Mouse (Mus musculus) naive thymus-derived CD4-positive, alpha-beta T cell, adult 2 months (primary cell): Measurements from ENCODE around the gene Vangl2.
A peak's percentile ranks its signal among the peaks of the same experiment; 100 is the strongest.

Experiments used
- DNase-seq: peaks from one replicate; pipeline ENCODE4 v3.0.0-alpha.2; 2011; ENCODE audit warnings: low read depth

Vangl2 gene

DNA sequence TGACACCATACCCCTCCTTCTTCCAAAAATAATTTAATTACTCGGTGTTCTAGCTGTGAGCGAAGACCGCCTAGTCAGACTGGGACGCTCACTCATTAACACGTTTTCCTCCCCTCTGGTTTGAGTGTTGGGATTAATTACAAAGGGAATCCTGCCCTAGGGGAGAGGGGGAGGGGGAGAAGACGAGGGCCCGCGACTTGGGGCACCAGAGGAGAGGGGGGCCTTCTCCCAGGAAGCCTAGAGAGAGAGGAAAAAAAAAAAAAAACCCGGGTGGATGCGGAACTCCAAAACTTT is 488 bp downstream of the Vangl2 start:
- no peak for DNase-seq

DNA sequence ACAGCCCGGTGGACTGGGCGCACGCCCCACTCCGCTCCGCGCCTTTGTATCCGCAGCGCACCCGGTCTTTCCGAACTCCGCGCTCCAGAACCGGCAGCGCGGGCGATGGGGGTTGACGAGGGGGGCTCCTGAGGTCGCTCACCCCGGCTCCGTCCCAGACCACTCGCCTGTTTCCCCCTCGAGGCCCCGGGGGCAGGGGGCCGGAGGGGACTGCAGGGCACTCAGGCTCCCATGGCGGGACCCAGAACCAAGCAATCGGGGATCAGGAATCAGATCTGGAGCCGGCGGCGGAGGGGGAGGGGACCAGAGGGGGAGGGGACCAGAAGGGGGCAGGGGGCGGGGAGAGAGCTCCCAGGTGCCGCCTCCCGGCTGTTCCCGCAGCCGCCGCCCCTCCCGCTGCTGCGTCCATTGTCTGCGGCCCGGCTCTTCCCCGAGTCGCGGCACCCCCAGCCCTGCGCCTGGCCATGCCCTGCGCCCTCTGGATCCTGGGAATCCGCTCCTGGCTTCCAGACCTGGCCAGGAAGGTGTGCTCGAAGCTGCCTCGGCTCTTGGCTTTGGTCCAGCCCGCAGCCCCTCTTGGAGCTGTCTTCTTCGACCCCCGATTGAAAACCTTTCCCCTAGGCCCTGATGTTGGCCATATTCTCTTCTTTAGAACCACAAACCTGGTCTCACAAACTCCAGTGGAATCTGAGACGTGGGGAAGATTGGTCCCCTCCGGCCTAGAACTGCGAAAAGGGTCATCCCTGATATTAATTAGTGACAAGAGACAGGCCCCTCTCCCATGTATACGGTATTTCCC is 1.0 kb downstream of the Vangl2 start:
- DNase-seq, result peak; percentile 81

- peak; percentile 63 for DNase-seq
Measured at GRCm38 (mm10) chr1:172026201-172026901, 1.9 kb downstream of the Vangl2 start.

- no peak for DNase-seq
Measured at GRCm38 (mm10) chr1:172025201-172025904, 2.9 kb downstream of the Vangl2 start.

DNA sequence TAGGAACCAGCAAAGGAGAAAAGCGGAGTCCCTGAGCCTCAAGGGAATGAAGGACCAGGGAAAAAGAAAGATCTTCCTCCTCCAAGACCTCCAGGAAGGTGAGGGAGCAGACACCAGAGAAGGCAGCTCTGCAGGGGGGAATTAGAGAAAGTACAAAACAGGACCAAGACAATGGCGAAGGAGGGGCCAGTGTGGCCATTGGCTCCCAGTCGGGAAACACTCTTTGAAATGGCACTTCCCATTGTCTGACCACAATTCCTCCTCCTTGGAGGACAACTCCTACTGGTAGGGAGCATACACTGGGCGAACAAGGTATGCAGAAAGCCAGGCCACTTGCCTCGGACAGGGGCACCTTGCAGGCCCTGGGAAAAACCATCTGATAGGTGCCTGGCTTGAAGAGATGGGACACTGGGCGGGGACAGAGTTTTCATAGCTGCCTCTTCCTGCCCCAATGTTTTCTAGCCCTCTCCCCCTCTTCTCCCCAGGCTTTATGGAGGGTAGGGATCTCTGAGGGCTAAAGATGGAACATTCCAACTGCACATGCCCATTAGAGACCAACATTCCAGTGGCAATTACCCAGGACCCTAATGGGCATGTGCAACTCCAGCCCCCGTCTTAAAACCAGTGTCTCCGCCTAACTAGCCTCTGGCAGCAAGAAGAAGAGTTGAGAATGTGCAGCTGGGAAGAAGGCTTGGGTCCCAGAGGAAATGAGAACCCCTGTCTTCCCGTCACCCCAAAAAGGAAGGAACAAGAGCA is 3.9 kb downstream of the Vangl2 start:
- no peak for DNase-seq

GRCm38 (mm10) chr1:172019863-172020521 is 8.3 kb downstream of the Vangl2 start:
- DNase-seq, result no peak

DNA sequence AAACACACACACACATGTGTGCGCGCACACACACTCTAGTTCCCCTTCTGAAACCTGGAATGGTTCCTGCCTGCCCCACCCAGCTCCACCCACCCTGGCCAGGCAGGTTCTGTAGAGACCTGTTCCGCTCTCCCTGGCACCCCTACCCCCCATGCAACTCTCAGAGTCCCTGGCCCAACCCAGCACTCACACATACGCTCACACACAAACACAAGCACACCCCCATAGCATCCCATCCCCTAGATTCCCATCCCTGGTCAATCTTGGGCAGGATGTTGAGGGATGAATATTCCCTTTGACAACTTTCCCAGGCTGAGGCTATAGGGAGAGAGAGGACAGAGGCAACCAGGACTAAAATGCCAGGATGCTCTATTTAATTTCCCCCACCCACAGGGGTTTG is 8.9 kb downstream of the Vangl2 start:
- no peak for DNase-seq

DNA sequence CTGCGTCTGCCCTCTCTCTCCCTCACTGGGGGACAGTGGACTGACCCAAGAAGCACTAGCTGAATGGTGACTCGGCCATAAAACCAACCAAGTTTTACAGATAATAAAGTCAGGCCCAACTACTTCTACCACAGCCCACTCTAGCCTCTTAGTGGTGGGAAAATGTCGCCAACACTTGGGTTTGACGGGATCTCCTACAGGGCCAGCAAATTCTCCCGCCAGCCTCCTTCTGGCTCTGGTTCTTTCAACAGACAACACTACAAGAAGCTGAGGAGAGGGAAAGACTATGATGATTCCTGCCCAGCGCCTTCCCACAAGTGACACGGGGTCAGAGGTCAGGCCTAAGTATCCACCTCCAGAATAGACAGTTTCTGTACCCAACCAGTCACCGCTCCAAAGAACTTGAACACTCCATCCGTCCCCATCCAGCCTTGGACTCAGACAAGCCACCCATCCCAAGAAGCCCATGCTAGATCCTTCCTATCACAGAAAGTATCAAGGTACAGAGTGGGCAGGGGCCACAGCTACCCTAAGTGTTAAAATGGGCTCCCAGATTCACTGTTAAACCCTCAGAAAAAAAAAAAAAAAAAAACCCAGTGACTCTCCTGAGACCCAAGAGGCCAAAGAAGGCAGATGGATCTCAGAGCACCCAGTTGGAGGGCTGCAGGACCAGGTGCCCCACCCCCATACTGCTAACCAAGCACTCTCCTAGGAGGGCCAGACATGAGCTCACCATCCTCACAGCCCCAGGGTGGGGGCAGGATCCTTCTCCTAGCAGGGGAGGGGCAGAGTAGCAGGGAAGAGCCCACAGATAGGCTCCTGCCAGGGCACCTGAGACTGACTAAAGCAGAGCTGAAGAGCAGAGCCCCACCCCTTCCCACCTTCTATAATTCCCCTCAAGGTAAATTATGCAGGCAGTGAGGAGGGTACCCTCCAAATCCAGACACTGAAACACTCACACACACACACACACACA is 9.6 kb downstream of the Vangl2 start:
- DNase-seq, result no peak

- DNase-seq, result no peak
Measured at GRCm38 (mm10) chr1:172017517-172018070, 10.7 kb downstream of the Vangl2 start.

GRCm38 (mm10) chr1:172016660-172017516 is 11.4 kb downstream of the Vangl2 start:
- no peak for DNase-seq

DNA sequence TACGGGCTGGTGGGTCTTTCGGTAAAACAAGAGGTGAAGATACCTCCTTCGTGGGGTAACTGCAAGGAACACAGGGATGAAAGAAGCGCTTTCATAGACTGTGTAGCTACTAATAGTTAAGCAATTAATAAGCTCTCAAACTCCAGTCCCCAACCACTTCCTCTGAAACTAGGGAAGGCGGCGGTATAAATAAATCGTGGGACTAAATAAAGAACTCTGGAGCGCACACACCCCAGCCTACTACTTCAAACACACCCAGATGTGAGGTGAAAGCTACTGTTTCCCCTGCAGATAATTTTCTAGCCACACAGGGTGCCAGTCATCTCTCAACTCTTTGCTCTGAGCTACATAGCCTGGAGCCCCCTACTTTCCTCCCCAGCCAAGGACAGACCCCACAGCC is 12.2 kb downstream of the Vangl2 start:
- DNase-seq, result peak; percentile 35

DNA sequence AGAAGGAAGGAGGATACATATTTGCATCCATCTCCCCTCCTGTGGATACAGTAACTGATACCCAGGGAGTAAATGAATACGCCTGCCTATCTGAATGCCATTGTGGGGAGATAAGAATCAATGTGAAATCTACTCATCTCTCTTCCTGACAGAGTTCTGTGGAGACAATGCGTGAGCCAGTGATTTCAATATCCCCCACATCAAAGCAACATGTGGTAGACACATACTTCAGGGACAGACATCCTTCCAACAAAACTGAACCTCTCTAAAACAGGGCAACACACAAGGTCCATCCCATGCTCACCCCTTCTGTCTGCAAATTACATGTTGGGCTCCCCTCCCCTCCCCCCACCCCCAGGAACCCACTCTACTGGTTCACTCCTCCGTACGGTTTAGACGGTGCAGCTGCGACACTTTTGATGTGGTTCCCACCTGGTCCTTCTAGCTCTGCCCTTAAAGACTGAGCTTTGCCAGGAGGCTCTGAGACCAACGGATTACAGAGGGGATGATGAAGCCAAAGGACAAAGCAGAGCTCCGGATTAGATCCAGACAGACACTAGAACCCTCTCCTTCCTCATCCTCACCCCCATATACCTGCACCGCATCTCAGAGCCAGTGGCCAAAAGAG is 12.8 kb downstream of the Vangl2 start:
- DNase-seq, result peak; percentile 77

DNA sequence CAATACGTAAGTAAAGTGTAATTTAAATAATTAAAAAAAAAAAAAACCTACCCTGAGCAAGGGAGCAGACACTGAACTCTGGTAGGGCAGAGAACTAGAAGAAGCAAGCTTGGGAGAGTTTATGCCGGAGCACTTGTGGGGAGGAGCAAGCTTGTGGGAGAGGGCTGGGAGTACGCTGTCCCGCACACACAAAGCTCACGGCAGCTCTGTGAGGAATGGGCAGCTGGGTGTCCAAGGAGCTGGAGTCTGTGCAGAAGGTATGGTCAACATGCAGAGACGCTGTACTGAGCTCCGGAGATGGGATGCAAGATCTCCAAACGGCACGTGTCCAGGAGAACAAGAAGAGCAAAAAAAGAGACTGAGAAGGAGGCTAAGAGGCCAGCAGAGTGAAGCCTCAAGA is 13.5 kb downstream of the Vangl2 start:
- DNase-seq, result no peak

GRCm38 (mm10) chr1:172012030-172012429 is 16.2 kb downstream of the Vangl2 start:
- DNase-seq, result peak; percentile 81

DNA sequence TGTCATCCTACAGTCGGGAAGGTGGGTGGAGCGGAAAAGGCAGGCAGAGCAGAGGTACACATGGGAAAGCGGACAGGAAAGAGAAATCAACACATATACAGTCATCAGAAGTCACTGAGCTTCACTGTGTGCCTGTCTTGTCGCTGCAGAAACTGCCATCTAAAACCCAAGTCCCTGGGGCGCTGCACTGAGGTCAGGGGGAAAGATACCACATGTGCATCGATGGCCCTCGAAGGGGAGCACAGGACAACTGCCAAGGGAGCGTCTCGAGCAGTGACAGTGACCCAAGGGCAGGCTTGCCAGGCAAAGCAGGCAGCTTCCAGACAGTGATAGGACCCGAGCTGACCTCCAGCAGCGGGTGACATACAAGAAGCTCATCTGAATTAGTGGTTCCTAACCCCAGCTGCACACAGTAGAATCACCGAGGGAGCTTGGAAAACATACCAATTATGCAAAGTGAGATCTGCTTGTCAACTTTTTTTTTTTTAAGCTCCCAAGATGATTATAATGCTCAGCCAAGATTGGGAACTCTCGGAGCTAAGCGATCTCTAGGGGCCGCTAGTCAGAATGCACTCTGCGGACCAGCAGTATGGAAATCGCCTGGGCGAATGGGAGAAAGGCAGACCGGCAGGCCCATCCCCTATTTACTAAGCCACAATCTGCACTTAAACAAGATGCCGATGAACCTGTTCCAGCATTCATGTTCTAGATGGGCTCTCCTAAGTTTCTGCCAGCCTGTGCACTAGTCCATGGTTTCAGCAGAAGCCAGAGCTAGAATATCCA is 18.0 kb downstream of the Vangl2 start:
- DNase-seq, result no peak

GRCm38 (mm10) chr1:172009406-172009805 is 18.8 kb downstream of the Vangl2 start:
- no peak for DNase-seq

DNA sequence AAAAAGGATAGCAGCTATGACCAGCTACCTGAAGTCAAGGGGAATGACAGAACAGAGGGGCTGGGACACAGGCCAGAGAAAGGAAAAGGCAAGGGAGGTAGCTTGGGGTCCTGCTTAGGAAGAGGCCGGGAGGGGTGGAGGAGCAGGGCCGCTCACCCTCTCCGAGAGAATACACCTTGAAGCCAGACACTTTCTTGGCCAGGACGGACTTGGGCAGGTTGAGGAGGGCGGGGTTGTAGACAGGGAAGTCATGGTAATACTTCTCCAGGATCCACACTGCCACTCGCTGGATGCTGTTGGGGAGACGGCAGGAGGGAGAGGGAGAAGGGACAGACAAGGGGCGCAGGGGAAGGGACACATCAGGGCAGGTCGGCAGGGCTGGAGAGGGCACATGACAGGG is 19.9 kb downstream of the Vangl2 start:
- DNase-seq, result no peak

DNA sequence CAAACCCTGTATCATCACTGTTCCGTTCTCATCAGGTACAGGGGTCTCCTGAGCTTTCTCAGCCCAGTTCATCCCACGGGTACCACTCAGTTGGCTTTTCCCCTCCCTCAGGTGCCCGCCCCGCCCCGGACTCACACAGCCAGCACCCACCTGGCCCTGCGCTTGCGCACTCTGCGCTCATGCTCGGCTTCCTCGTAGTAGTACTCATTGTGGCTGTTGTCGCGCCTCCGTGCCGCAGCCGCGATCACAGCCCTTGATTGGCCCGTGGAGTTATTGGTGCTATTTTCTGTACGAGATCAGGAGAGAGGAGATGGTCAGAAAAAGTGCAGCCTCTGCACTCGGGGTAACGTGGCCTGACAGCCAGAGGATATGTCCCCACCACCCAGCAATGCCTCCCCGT is 20.5 kb downstream of the Vangl2 start:
- DNase-seq, result no peak
